Mouse (Mus musculus) forebrain, postnatal 0 days (tissue): ENCODE results near the gene Alkbh5. TPM values are rescaled to one million over a fixed set of nuclear protein-coding genes. Genes with fewer than 3 reads are reported as not detected.
"Not testable (repeated sequence)": the region's sequence is repeated elsewhere in the genome, so short reads cannot be mapped to it uniquely, and the experiment has no call there.

Source experiments
- ATAC-seq: fragments of 200-750 bp; cut with Nextera tagmentation; 2 replicates; pipeline ENCODE4 v1.8.0; 2017; ENCODE audit warnings: mild to moderate bottlenecking, moderate library complexity
- DNase-seq: peaks from one replicate; pipeline ENCODE4 v3.0.0-alpha.2; 2015
- H3K27ac ChIP-seq: fragments of 300-500 bp; sonication (generic); 2 replicates; pipeline ENCODE4 v1.5.1; 2014; ENCODE audit warnings: low read depth, mild to moderate bottlenecking, antibody characterized with exemption, low read length, moderate library complexity, mixed read lengths
- H3K27me3 ChIP-seq: fragments of 300-500 bp; sonication (generic); 2 replicates; pipeline ENCODE4 v1.6.1; 2014; ENCODE audit warnings: mild to moderate bottlenecking, low read length, mixed read lengths; ENCODE audit not compliant: insufficient read depth
- H3K36me3 ChIP-seq: fragments of 300-500 bp; sonication (generic); 2 replicates; pipeline ENCODE4 v1.6.1; 2014; ENCODE audit warnings: mild to moderate bottlenecking, moderate library complexity; ENCODE audit not compliant: insufficient read depth
- H3K4me1 ChIP-seq: fragments of 300-500 bp; sonication (generic); 2 replicates; pipeline ENCODE4 v1.6.1; 2014; ENCODE audit warnings: antibody characterized with exemption; ENCODE audit not compliant: insufficient read depth
- H3K4me2 ChIP-seq: fragments of 300-500 bp; sonication (generic); 2 replicates; pipeline ENCODE4 v1.6.1; 2014; ENCODE audit warnings: low read depth, mild to moderate bottlenecking, moderate library complexity
- H3K4me3 ChIP-seq: fragments of 300-500 bp; sonication (generic); 2 replicates; pipeline ENCODE4 v1.5.1; 2014; ENCODE audit warnings: low read depth, low read length, mixed read lengths
- H3K9ac ChIP-seq: fragments of 300-500 bp; sonication (generic); 2 replicates; pipeline ENCODE4 v1.6.1; 2014; ENCODE audit warnings: mild to moderate bottlenecking
- H3K9me3 ChIP-seq: fragments of 300-500 bp; sonication (generic); 2 replicates; pipeline ENCODE4 v1.6.1; 2016; ENCODE audit warnings: low read length
- CTCF ChIP-seq: sonication (generic); IDR thresholded peaks from 2 replicates; pipeline ENCODE4 v1.5.1; 2016; ENCODE audit warnings: antibody characterized with exemption, control low read depth, low read depth
- WGBS: fragments of 180-500 bp; shearing (Covaris S2); extraction: QIAGEN DNeasy Blood & Tissue Kit; methylation state at CpG from one replicate; pipeline ENCODE4 v1.1.7; 2014; 5-methylcytosine and 5-hydroxymethylcytosine counted together
- polyA plus RNA-seq: library from polyadenylated mRNA; unstranded; fragments of >200 nt; fragmentation: Nextera tagmentation; extraction: Ambion mirVana; gene quantifications from 2 replicates; pipeline ENCODE4 v1.2.1, GENCODE M21; 2015
- total RNA-seq: library from RNA; depleted of rRNA; stranded (reverse); fragments of >200 nt; gene quantifications from 2 replicates; pipeline ENCODE4 v1.2.3, GENCODE M21; 2014; rRNA removed

The Alkbh5 gene
- total and polyA plus RNA-seq, 2 experiments from 2014 or later, result 21.8 to 32.8 TPM

DNA sequence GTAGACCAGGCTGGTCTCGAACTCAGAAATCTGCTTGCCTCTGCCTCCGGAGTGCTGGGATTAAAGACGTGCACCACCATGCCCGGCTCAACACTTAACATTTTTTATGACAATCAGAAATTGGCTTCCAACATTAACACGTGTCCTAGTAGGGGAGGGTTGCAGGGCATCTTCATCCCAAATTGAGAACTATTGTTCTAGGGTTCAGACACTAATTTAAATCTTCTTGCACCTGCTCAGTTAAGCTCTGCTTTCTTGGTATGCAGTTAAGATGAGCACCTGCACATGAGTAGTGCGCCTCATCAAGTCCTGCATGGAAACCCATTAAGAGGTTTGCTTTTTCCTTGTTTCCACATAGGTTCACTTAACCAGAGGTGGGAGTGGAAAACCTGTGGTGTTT lies 5.7 kb downstream of the Alkbh5 start:
- Histone ChIP-seq H3K9me3 (no peaks in the 10 kb centered on the region), H3K27me3 (no peaks in the 10 kb centered on the region), H3K36me3 (0 out of 2 replicates have a peak, but pooled peaks cover 5% of the 10 kb centered on the region), H3K4me1 (peaks cover 14% of the 10 kb centered on the region), H3K9ac (no peak overlapping the region), H3K27ac (no peak overlapping the region), H3K4me3 (no peak overlapping the region), H3K4me2 (no peak overlapping the region)
- ATAC-seq, result no peak
- WGBS, result 85% methylated on average over 6 of the region's 6 CpGs
- no peak for DNase-seq
- no peak for TF ChIP-seq CTCF

DNA sequence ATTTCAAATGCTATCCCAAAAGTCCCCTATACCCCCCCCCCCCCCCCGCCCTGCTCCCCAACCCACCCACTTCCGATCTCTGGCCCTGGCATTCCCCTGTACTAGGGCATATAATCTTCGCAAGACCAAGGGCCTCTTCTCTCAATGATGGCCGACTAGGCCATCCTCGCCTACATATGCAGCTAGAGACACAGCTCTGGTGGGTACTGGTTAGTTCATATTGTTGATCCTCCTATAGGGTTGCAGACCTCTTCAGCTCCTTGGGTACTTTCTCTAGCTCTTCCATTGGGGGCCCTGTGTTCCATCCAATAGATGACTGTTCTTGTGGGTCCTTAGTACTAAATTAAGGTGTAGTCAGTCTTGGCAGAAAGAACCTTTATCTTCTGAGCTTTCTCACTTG lies 7.0 kb downstream of the Alkbh5 start:
- not testable (repeated sequence) for H3K9ac ChIP-seq, H3K27ac ChIP-seq, DNase-seq, H3K9me3 ChIP-seq, H3K27me3 ChIP-seq, H3K4me3 ChIP-seq, H3K4me2 ChIP-seq, ATAC-seq
- Histone ChIP-seq H3K4me1 (peaks cover 14% of the 10 kb centered on the region), H3K36me3 (peaks cover 14% of the 10 kb centered on the region; the same call in 1 of the 2 replicates)
- WGBS, result 92% methylated on average over 5 of the region's 5 CpGs

DNA sequence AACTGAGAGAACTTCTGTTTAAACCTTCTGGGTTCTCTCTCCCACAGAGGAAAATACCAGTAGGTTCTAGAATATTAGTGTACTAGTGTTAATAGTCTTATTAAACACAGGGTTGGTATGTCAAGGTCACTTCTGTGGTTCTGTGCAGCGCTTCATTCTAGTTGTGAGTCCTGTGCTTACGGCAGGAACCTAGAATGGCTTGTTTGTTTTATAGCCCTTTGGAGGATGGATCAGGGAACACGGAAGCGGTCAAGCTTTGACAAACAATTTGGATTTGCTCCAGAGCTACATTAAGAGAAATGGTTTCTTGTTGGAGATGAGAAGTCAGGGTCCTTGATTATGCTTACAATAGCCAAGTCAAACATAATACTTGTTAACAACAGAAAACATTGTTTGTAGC lies 9.3 kb downstream of the Alkbh5 start:
- Histone ChIP-seq H3K27ac (no peak overlapping the region), H3K4me3 (no peak overlapping the region), H3K4me2 (no peak overlapping the region), H3K27me3 (no peaks in the 10 kb centered on the region), H3K4me1 (peaks cover 8% of the 10 kb centered on the region), H3K9me3 (no peaks in the 10 kb centered on the region), H3K36me3 (peaks cover 28% of the 10 kb centered on the region; the same call in 1 of the 2 replicates), H3K9ac (no peak overlapping the region)
- TF ChIP-seq CTCF, result no peak
- no peak for DNase-seq
- WGBS, result 67% methylated on average over 4 of the region's 4 CpGs
- no peak for ATAC-seq

DNA sequence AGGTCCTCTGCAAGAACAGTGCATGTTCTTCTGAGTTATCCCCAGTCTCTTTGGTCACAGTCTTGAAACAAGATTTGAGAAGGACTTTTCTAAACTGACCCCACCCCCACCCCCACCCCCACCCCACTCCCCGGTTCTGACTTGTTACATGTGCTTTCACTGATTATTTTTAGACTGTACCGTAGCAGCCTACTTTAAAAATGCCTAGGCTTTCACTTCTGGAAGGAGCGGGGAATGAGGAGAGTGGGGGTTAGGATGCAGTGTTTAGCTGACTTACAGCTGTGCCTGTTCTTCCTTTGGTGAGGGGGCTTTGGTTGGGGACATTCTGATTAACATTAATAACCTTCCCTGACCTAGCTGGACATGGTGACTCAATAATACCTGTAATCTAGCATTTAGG lies 11.9 kb downstream of the Alkbh5 start:
- H3K4me1 ChIP-seq, result no peaks in the 10 kb centered on the region
- no peak for DNase-seq
- ATAC-seq, result no peak
- H3K4me3 ChIP-seq, result no peak overlapping the region
- H3K27me3 ChIP-seq, result no peaks in the 10 kb centered on the region
- no peaks in the 10 kb centered on the region for H3K9me3 ChIP-seq
- no peak overlapping the region for H3K27ac ChIP-seq
- peaks cover 44% of the 10 kb centered on the region; the same call in 1 of the 2 replicates for H3K36me3 ChIP-seq
- no peak for TF ChIP-seq CTCF
- H3K4me2 ChIP-seq, result no peak overlapping the region
- 86% methylated on average over 3 of the region's 3 CpGs for WGBS
- no peak overlapping the region for H3K9ac ChIP-seq

DNA sequence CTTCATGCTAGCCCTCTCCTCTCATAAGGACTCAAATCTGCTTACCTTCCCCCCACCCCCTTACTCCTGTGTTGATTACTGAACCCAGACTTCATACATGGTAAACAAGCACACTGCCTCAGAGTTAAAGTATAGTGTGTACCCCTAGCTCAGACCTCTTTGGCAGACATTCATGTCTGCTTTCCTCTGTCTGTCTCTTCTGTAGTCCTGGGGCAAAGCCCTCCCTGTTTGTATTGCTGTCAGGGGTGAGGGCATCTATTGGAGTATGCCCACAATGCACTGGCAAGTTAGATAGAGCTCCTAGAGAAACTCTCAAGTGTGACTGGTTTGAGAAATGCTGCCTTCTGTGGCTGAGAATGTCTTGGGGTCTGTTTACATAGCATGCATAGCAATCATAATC lies 16.9 kb downstream of the Alkbh5 start:
- no peaks in the 10 kb centered on the region for H3K4me1 ChIP-seq
- no peak overlapping the region for H3K4me2 ChIP-seq
- H3K27me3 ChIP-seq, result no peaks in the 10 kb centered on the region
- TF ChIP-seq CTCF, result no peak
- H3K9me3 ChIP-seq, result no peaks in the 10 kb centered on the region
- peaks cover 64% of the 10 kb centered on the region for H3K36me3 ChIP-seq
- no peak for ATAC-seq
- no peak for DNase-seq
- no peak overlapping the region for H3K9ac ChIP-seq
- H3K4me3 ChIP-seq, result no peak overlapping the region
- H3K27ac ChIP-seq, result no peak overlapping the region

DNA sequence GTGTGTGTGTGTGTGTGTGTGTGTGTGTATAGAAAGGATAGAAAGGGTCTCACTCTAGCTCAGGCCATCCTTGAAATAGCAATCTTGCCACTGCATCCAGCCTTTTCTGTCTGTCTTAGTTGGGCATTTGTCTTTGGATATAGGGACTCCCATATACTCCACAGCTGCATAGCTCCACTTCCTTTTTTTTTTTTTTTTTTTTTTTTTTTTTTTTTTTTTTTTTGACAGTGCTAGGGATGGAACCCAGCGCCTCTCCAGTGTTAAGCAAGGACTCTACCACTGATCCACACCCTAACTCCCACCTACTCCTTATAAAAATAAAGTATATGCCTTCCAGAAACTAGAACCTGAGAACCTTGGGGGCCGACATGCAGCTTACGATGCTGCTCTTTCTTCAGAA lies 21.5 kb downstream of the Alkbh5 start:
- DNase-seq (no peak), ATAC-seq (no peak)
- 91% methylated on average over 3 of the region's 3 CpGs for WGBS
- H3K9ac ChIP-seq, result no peak overlapping the region
- no peaks in the 10 kb centered on the region for H3K9me3 ChIP-seq
- H3K4me1 ChIP-seq, result no peaks in the 10 kb centered on the region
- H3K27ac ChIP-seq, result no peak overlapping the region
- no peaks in the 10 kb centered on the region for H3K27me3 ChIP-seq
- peaks cover 33% of the 10 kb centered on the region for H3K36me3 ChIP-seq
- no peak for TF ChIP-seq CTCF
- H3K4me3 ChIP-seq, result no peak overlapping the region
- H3K4me2 ChIP-seq, result no peak overlapping the region

DNA sequence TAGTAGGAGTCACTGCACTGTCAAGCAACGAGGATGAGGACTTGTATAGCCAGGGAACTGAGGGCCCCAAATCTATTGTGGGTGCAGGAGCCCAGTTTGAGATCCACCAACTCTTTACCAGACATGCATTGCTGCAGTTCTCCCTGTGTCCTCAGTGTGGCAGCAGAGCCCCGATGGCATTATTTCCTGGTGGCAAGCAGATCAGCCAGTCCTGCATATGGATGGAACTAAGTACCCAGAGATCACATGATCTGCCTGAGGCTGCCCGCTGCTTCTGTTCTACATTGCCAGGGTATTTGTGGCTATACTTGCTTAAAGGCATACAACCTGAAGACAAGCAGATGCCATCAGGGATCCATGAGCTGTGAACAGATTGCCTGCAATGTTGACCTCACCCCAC lies 23.2 kb downstream of the Alkbh5 start:
- peak; percentile 63 for DNase-seq
- peak; percentile 96 for TF ChIP-seq CTCF
- H3K27me3 ChIP-seq, result no peaks in the 10 kb centered on the region
- H3K4me3 ChIP-seq, result no peak overlapping the region
- H3K9ac ChIP-seq, result no peak overlapping the region
- WGBS, result 4% methylated on average over 3 of the region's 3 CpGs
- H3K36me3 ChIP-seq, result peaks cover 16% of the 10 kb centered on the region
- H3K4me1 ChIP-seq, result no peaks in the 10 kb centered on the region
- H3K27ac ChIP-seq, result no peak overlapping the region
- ATAC-seq, result peak; percentile 71
- no peak overlapping the region for H3K4me2 ChIP-seq
- no peaks in the 10 kb centered on the region for H3K9me3 ChIP-seq

DNA sequence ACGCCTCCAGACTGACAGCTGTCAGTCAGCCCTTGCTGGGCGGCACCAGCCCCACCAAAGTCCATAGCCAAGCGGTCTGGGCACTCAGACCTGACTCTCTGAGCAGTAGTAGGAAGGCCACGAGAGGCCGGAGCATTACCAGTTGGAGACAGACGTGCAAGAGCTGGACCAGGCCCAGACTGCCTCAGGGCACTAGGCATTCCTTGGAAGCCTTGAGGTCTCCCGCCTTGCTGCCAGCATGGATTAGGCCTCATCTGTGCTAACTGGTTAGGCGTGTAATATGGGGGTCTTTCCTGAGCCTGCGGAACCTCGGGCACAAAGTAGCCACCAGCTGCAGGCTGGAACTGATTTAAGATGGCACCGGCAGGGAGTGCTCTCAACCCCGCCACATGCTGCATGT lies 37.8 kb downstream of the Alkbh5 start:
- not testable (repeated sequence) for H3K27ac ChIP-seq, ATAC-seq, DNase-seq, H3K4me3 ChIP-seq, H3K27me3 ChIP-seq, H3K36me3 ChIP-seq, H3K9me3 ChIP-seq, H3K4me2 ChIP-seq, H3K9ac ChIP-seq, H3K4me1 ChIP-seq
- 82% methylated on average over 8 of the region's 12 CpGs for WGBS

Other genes with a start within 250 kb of the Alkbh5 start
- 72.0 and 80.8 TPM in 2 replicates for gene Tom1l2, start 183.5 kb upstream of the Alkbh5 start, total RNA-seq
- 37.2 and 44.3 TPM in 2 replicates for gene Tom1l2, start 183.5 kb upstream of the Alkbh5 start, polyA plus RNA-seq
- 13.0 and 15.5 TPM in 2 replicates for gene Drc3, start 183.1 kb upstream of the Alkbh5 start, total RNA-seq
- gene Drc3, start 183.1 kb upstream of the Alkbh5 start, polyA plus RNA-seq, result 6.9 and 10.0 TPM in 2 replicates
- gene Gid4, start 119.2 kb upstream of the Alkbh5 start, total RNA-seq, result 30.8 and 35.7 TPM in 2 replicates
- 14.8 and 22.6 TPM in 2 replicates for gene Gid4, start 119.2 kb upstream of the Alkbh5 start, polyA plus RNA-seq
- 32.5 and 34.5 TPM in 2 replicates for gene Atpaf2, start 117.9 kb upstream of the Alkbh5 start, total RNA-seq
- gene Atpaf2, start 117.9 kb upstream of the Alkbh5 start, polyA plus RNA-seq, result 38.2 and 50.8 TPM in 2 replicates
- gene Drg2, start 81.8 kb upstream of the Alkbh5 start, total RNA-seq, result 78.1 and 82.6 TPM in 2 replicates
- 79.3 and 83.8 TPM in 2 replicates for gene Drg2, start 81.8 kb upstream of the Alkbh5 start, polyA plus RNA-seq
- 0.24 and 0.54 TPM in 2 replicates for gene Myo15, start 67.0 kb upstream of the Alkbh5 start, total RNA-seq
- gene Myo15, start 67.0 kb upstream of the Alkbh5 start, polyA plus RNA-seq, result 0.10 and 0.13 TPM in 2 replicates
- 27.8 and 32.2 TPM in 2 replicates for gene Llgl1, start 163.3 kb downstream of the Alkbh5 start, total RNA-seq
- 25.3 and 30.1 TPM in 2 replicates for gene Llgl1, start 163.3 kb downstream of the Alkbh5 start, polyA plus RNA-seq
- 80.7 and 104 TPM in 2 replicates for gene Flii, start 190.9 kb downstream of the Alkbh5 start, total RNA-seq
- 31.7 and 37.4 TPM in 2 replicates for gene Flii, start 190.9 kb downstream of the Alkbh5 start, polyA plus RNA-seq
- 35.7 and 40.4 TPM in 2 replicates for gene Mief2, start 192.0 kb downstream of the Alkbh5 start, total RNA-seq
- gene Mief2, start 192.0 kb downstream of the Alkbh5 start, polyA plus RNA-seq, result 25.4 and 26.5 TPM in 2 replicates
- gene Top3a, start 241.0 kb downstream of the Alkbh5 start, total RNA-seq, result 9.2 and 11.5 TPM in 2 replicates
- 2.8 and 3.9 TPM in 2 replicates for gene Top3a, start 241.0 kb downstream of the Alkbh5 start, polyA plus RNA-seq
- gene Smcr8, start 241.1 kb downstream of the Alkbh5 start, total RNA-seq, result 11.4 and 15.4 TPM in 2 replicates
- 2.6 and 3.2 TPM in 2 replicates for gene Smcr8, start 241.1 kb downstream of the Alkbh5 start, polyA plus RNA-seq